Mouse (Mus musculus) heart, postnatal 0 days (tissue): ENCODE measurements at regions not wholly inside any gene's neighbourhood (a gene's known extent, or its start where the extent isn't known, plus 50 kb on each side); places are given as distances from the start of the nearest gene placed in this dataset.

Experiments
- ATAC-seq: fragments of 200-750 bp; cut with Nextera tagmentation; 2 replicates; pipeline ENCODE4 v1.8.0; 2017; ENCODE audit warnings: low read depth, moderate number of reproducible peaks, moderate library complexity; ENCODE audit not compliant: insufficient read depth
- DNase-seq: peaks from one replicate; pipeline ENCODE4 v3.0.0-alpha.2; 2016; ENCODE audit warnings: low spot score
- H3K27ac ChIP-seq: fragments of 300-500 bp; sonication (generic); 2 replicates; pipeline ENCODE4 v1.5.1; 2014; ENCODE audit warnings: low read depth, mild to moderate bottlenecking
- H3K27me3 ChIP-seq: fragments of 300-500 bp; sonication (generic); 2 replicates; pipeline ENCODE4 v1.6.1; 2014; ENCODE audit warnings: low read length, mixed read lengths; ENCODE audit not compliant: control insufficient read depth, insufficient read depth
- H3K36me3 ChIP-seq: fragments of 300-500 bp; sonication (generic); replicated peaks from 2 replicates; pipeline ENCODE4 v1.6.1; 2014; ENCODE audit warnings: low read length, mixed read lengths; ENCODE audit not compliant: control insufficient read depth, insufficient read depth
- H3K4me1 ChIP-seq: fragments of 300-500 bp; sonication (generic); 2 replicates; pipeline ENCODE4 v1.6.1; 2014; ENCODE audit warnings: antibody characterized with exemption; ENCODE audit not compliant: control insufficient read depth, insufficient read depth
- H3K4me2 ChIP-seq: fragments of 300-500 bp; sonication (generic); 2 replicates; pipeline ENCODE4 v1.6.1; 2014; ENCODE audit warnings: low read depth, mild to moderate bottlenecking, low read length, moderate library complexity
- H3K4me3 ChIP-seq: fragments of 300-500 bp; sonication (generic); 2 replicates; pipeline ENCODE4 v1.5.1; 2014; ENCODE audit warnings: low read depth, low read length
- H3K9ac ChIP-seq: fragments of 300-500 bp; sonication (generic); replicated peaks from 2 replicates; pipeline ENCODE4 v1.6.1; 2014; ENCODE audit warnings: low read depth, low read length, mixed read lengths
- H3K9me3 ChIP-seq: fragments of 300-500 bp; sonication (generic); replicated peaks from 2 replicates; pipeline ENCODE4 v1.6.1; 2016; ENCODE audit warnings: low read length; ENCODE audit not compliant: control insufficient read depth
- CTCF ChIP-seq: IDR thresholded peaks from 2 replicates; pipeline ENCODE4 v1.5.1; 2016; ENCODE audit warnings: antibody characterized with exemption, control low read depth, low read depth
- EP300 ChIP-seq: IDR thresholded peaks from 2 replicates; pipeline ENCODE4 v1.6.1; 2016; ENCODE audit warnings: antibody characterized with exemption, low read depth
- whole genome bisulfite sequencing: fragments of 180-500 bp; shearing (Covaris S2); extraction: QIAGEN DNeasy Blood & Tissue Kit; methylation state at CpG from one replicate; pipeline ENCODE4 v1.1.7; 2014; 5-methylcytosine and 5-hydroxymethylcytosine counted together

- Histone ChIP-seq H3K27ac (no peak overlapping the region), H3K4me1 (no peaks in the 10 kb centered on the region), H3K9me3 (no peaks in the 10 kb centered on the region), H3K4me3 (no peak overlapping the region), H3K36me3 (no peaks in the 10 kb centered on the region), H3K27me3 (no peaks in the 10 kb centered on the region), H3K4me2 (no peak overlapping the region), H3K9ac (no peak overlapping the region)
- TF ChIP-seq EP300 (no peak), CTCF (no peak)
- ATAC-seq (no peak), DNase-seq (peak; percentile 15)
- 52% methylated on average over 7 of the region's 7 CpGs for WGBS
Measured at GRCm38 (mm10) chr15:25495926-25496644, 82.5 kb upstream of the Basp1 start.

GRCm38 (mm10) chr15:25497743-25498142, 84.2 kb upstream of the Basp1 start:
- H3K4me1 ChIP-seq = no peaks in the 10 kb centered on the region
- no peak overlapping the region for H3K4me3 ChIP-seq
- ATAC-seq (no peak), DNase-seq (no peak)
- no peak overlapping the region for H3K27ac ChIP-seq
- TF ChIP-seq CTCF (no peak), EP300 (no peak)
- whole genome bisulfite sequencing = 55% methylated on average over 1 of the region's 1 CpGs
- H3K9ac ChIP-seq = no peak overlapping the region
- H3K4me2 ChIP-seq = no peak overlapping the region
- no peaks in the 10 kb centered on the region for H3K27me3 ChIP-seq
- H3K9me3 ChIP-seq = no peaks in the 10 kb centered on the region
- H3K36me3 ChIP-seq = no peaks in the 10 kb centered on the region

- 58% methylated on average over 2 of the region's 2 CpGs for WGBS
- no peak overlapping the region for H3K4me3 ChIP-seq
- no peak overlapping the region for H3K9ac ChIP-seq
- H3K27me3 ChIP-seq = no peaks in the 10 kb centered on the region
- ATAC-seq (no peak), DNase-seq (no peak)
- H3K4me1 ChIP-seq = no peaks in the 10 kb centered on the region
- H3K27ac ChIP-seq = no peak overlapping the region
- no peak for TF ChIP-seq CTCF
- TF ChIP-seq EP300 = no peak
- H3K36me3 ChIP-seq = no peaks in the 10 kb centered on the region
- no peaks in the 10 kb centered on the region for H3K9me3 ChIP-seq
- H3K4me2 ChIP-seq = no peak overlapping the region
Measured at GRCm38 (mm10) chr15:25498422-25498821, 84.9 kb upstream of the Basp1 start.

GRCm38 (mm10) chr15:25502513-25502912, 88.9 kb upstream of the Basp1 start:
- no peaks in the 10 kb centered on the region for H3K4me1 ChIP-seq
- TF ChIP-seq CTCF (no peak), EP300 (no peak)
- no peaks in the 10 kb centered on the region for H3K9me3 ChIP-seq
- WGBS = 76% methylated on average over 5 of the region's 5 CpGs
- no peak for DNase-seq
- ATAC-seq = no peak
- no peaks in the 10 kb centered on the region for H3K27me3 ChIP-seq
- no peak overlapping the region for H3K9ac ChIP-seq
- H3K4me3 ChIP-seq = no peak overlapping the region
- no peak overlapping the region for H3K27ac ChIP-seq
- H3K36me3 ChIP-seq = no peaks in the 10 kb centered on the region
- H3K4me2 ChIP-seq = no peak overlapping the region

- no peak overlapping the region for H3K27ac ChIP-seq
- no peaks in the 10 kb centered on the region for H3K27me3 ChIP-seq
- no peaks in the 10 kb centered on the region for H3K36me3 ChIP-seq
- no peaks in the 10 kb centered on the region for H3K4me1 ChIP-seq
- WGBS = 54% methylated on average over 6 of the region's 6 CpGs
- ATAC-seq (no peak), DNase-seq (no peak)
- no peak overlapping the region for H3K4me3 ChIP-seq
- no peak overlapping the region for H3K9ac ChIP-seq
- no peaks in the 10 kb centered on the region for H3K9me3 ChIP-seq
- no peak overlapping the region for H3K4me2 ChIP-seq
- TF ChIP-seq CTCF = peak; percentile 14; the same call in 1 of the 2 replicates
- TF ChIP-seq EP300 = no peak
Measured at GRCm38 (mm10) chr15:25503104-25503503, 89.5 kb upstream of the Basp1 start.

- Histone ChIP-seq H3K9ac (no peak overlapping the region), H3K27me3 (no peaks in the 10 kb centered on the region), H3K27ac (no peak overlapping the region), H3K9me3 (no peaks in the 10 kb centered on the region), H3K4me3 (no peak overlapping the region), H3K36me3 (no peaks in the 10 kb centered on the region), H3K4me2 (no peak overlapping the region), H3K4me1 (no peaks in the 10 kb centered on the region)
- 53% methylated on average over 7 of the region's 7 CpGs for WGBS
- TF ChIP-seq CTCF = no peak
- TF ChIP-seq EP300 = no peak
- DNase-seq (no peak), ATAC-seq (no peak)
Measured at GRCm38 (mm10) chr15:25509139-25509538, 95.6 kb upstream of the Basp1 start.
